Mouse (Mus musculus) left cerebral cortex, adult 8-10 months (tissue): ENCODE measurements around the gene Frem3. TPM values are rescaled to one million over a fixed set of nuclear protein-coding genes. Genes with fewer than 3 reads are reported as not detected.

Source experiments
- DNase-seq, 2 experiments: peaks; one replicate each; pipeline ENCODE4 v3.0.0; 2022; ENCODE audit warnings: low spot score in 2 of 2
- total RNA-seq, 4 experiments: library from RNA; stranded (reverse); gene quantifications; 2 replicates each; pipeline ENCODE4 v1.2.4; 2022

Frem3 gene
- total RNA-seq, 4 experiments from 2014 or later: 0.34 to 0.74 (median 0.52) TPM

DNA sequence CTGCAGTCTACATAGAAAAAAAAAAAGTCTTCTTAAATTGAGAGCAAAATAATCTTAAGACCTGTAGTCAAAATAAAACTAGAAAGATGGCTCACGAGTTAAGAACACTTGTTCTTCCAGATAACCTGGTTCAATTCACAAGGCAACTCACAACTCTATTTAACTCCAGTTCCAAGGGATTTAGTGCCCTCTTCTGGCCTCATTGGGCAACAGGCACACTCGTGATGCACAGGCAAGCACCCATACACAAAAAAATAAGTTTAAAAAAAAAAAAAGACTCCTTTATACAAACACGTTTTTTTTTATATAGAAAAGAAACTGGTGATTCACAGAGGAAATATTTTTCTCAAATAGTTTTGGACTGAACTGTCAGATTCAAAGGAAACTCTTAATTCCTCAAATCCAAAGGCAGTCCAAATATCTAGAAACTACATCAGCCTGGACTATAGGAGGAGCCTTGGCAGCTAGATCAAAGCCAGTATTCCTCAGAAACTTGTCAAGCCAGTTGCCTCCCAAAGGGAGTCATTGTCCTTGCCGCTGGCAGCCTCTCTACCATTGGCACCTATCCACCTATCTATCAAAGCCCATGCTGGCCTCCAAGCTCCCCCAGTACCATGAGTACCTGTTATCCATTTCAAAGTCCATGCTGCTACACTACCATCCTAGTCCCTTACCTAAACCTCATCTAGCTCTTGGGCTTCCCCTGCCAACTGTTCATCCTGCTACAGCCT lies 100.0 kb downstream of the Frem3 start:
- no peak for DNase-seq

DNA sequence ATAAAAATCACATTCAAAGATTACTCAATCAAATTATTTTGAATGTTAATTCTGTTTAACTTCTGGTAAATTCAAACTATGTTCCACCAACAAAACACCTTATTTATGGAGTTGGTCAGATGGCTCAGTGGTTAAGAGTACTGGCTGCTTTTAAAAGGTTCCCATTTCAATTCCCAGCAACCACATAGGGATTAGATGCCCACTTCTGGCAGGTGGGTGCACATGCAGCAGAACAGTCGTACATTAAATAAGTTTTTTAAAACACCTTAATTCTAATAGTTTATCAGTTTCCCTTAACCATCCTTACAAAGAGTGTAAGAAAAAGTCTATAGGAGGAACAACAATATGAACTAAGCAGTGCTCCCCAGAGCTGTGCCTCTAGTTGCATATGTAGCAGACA lies 103.6 kb downstream of the Frem3 start:
- no peak for DNase-seq

DNA sequence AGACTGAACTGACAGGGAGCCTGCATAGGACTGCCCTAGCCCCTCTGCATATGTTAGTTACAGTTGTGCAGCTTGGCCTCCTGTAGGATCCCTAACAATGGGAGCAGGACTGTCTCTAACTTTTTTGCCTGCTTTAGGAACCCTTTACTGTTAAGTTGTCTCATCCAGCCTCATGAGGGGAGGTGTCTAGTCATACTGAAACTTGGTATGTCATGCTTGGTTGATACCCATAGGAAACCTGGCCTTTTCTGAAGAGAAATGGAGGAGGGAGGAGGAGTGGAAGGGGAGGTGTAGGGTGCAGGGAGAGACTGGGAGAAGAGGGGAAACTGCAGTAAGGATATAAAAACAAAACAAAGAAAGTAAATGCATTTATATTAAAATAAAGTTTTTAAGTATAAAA lies 121.4 kb downstream of the Frem3 start:
- no peak for DNase-seq

DNA sequence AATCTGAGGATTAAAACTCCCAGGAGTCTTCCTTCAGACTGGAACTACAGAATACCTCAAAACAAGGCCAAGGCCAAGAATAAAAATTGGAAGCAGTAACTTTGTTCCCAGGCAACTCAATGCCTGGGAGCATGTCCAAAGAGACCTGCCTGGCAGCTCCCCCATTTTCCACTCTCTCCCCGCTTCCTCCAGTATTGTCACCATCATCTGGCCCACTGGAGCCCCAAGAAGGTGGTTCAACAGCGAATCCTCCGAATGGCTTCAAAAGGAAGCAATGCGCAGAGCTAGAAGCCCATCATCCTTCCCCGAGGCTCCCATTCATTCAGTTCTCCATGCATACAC lies 127.1 kb downstream of the Frem3 start:
- no peak for DNase-seq

DNA sequence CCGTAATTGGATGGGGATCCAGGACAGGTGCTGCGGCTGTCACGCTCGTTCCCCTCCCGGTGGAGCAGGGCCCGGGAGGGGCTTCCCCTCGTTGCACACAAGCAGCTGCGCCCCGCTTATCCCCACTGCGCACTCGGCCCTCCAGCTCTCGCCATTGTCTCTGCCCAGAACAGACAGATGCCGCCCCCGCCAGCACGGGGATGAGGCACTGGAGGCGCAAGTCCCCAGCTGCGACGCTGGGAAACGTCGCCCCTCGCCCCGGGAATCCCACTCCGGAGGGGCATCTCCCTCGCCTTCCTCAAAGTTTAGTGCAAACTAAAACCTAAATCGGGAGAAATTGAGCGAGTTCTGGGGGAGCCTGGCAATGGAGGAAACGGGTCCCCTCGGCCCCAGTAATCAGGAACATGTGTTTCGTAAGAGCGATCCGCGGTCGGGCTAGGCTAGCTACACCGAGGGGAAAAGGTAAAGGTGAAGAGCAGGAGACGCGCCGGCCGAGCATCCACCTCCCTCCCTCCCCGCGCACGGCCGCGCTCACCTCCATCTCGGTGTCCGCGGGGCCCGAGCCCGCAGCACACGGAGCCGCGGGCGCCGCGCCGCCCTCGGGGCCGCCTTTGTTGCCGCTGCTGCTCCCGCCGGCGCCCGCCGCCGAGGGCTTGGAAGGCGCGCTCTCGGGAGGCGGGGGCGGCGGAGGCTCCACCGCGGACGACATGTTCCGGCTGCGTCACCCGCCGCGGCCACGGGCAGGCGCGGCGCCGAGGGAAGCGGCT lies 127.7 kb downstream of the Frem3 start:
- DNase-seq: peak; percentile 44 to 64

DNA sequence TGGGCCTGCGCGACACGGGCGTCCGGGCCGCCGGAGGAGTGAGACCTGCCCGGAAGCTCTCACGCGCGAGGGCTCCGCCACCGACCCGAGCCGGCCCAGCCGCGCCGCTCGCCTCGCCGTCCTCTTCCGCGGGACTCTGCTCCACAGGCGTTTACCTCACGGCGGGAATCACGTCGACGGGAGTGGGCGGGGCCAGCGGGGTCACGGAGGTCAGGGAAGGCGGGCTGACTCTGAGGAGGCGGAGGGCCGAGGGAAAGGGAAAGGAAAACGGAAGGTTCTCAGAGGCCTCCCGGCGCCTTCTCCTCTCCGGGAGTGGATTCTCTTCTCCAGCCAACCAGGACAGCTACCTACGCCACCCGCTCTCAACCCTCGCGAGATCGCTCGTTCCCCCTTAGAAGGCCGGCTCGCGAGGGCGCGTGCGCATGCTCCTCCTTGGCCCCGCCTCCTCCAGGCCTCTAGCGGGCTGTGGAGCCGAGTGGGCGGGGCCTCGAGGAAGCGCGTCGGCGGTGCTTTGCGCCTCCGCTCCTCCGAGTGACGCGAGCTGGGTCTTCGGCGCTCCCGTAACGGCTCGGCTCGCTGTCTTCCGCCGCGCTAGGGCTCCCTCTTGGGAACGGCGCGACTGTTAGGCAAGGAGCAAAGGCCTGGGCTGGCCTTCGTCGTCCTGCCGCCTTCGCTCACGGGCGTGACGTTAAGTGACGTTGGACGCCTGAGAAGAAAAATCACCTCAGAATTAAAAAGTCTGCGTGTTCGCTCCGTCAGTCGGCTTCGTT lies 128.5 kb downstream of the Frem3 start, which contains the start of gene Smarca5:
Gene Smarca5, minus strand, starts transcription at position 343 of the 770 bp plus-strand sequence.
- peak; percentile 94 to 95 for DNase-seq

DNA sequence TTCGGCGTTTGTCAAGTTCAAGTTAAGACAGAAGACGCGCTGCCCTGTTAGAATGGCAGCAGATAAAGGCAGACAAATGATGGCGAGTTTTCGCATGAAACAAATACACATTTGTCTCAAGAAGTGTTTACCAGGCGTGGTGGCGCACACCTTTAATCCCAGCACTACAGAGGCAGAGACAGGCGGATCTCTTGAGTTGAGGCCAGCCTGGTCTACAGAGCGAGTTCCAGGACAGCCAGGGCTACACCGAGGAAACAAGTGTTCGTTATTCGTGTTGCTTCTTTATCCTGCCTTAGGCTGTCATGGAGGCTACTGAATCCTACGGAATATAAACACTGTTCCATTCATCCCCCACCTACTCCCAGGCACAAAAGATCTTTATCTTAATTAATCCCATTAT lies 129.1 kb downstream of the Frem3 start:
- no peak for DNase-seq

Other genes with a start within 250 kb of the Frem3 start
- gene Gypa, start 117.3 kb upstream of the Frem3 start, total RNA-seq: not detected
- gene Smarca5, start 128.4 kb downstream of the Frem3 start, total RNA-seq: 10 to 100 TPM; 53.8 to 56.9 (median 55.4) TPM